Mouse (Mus musculus): ENCODE measurements around the gene Clec12b.

The Clec12b gene

DNA sequence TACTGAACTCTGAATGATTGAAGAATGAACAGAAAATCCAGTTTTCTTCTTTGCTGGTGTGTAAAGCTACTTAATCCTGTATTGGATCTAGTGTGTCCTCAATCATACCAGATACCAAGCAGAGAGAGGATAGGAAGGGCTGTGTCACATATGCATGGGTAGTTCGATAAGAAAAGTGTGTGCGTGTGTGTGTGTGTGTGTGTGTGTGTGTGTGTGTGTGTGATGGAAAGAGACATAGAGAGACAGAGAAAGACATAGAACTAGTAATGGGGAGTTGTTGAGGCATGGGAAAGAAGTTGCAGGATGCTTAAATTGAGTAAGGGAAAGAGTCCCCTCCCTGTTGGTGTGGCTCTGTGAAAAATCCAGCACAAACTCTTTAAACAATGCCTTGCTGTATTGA lies at the start of gene Clec12b:
Clec12b (minus strand) TSS at position 101 of the 400 bp plus-strand sequence.
- no peak for DNase-seq (ENCODE audit: low spot score in 2 of 2)

GRCm38 (mm10) chr6:129434239-129434638 lies 48.6 kb upstream of the Clec12b start:
- no peak for DNase-seq (ENCODE audit: low spot score in 2 of 2)

DNA sequence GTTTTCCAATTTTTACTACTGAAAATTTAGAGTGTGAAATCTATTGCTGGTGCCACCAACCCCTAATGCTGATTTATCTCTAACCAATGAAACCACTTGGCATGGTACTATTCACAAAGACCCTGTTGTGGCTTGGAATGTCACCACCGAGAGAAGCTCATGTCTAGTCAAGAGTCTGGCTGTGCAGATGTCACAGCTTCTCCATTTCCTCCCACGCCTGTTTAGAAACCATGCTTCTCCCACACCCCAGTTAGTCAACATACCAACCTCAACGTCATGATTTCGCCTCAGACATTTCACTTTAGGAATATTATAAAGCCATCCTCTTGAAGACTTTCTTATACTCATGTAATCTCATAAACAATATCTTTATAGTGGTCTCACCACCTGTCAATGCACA lies 41.6 kb upstream of the Clec12b start:
- no peak for DNase-seq (ENCODE audit: low spot score in 2 of 2)

DNA sequence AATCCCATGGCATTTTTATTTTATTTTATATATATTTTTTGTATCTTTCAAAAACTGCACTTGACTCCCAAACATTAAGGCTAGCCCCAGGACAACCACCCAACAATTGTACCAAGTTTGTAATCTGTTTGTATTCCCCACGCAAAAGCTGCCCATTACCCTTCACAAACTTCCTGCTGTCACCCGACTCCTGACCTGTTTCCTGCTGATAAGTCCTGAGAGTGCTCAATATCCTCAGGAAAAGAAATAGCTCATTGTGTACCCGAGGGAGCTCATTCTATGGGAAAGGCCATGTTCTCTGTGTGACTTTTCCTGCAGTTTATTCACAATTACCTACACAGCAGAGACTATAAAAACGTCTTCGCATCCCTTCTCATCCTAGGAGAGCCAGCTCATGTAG lies 40.1 kb upstream of the Clec12b start:
- DNase-seq (ENCODE audit: low spot score in 2 of 2): no peak

DNA sequence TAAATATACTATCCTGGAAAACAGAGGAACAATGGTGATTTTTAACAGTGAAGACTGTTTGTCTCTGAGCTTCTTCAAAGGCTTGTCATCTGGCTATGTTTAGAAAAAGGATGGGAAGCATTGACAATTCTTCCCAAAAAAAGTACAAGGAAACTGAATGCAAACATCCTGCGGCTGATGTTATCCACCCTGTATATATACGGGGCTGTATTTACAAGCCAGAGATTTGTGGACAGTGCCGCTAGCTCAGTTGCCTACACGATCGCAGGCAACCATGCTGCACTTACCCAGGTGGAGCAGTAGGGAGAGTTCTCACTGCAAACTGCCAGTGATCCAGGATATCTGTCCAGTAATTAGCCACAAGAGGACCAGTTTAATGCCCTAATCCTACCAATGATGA lies 39.5 kb upstream of the Clec12b start:
- DNase-seq (ENCODE audit: low spot score in 2 of 2): no peak

GRCm38 (mm10) chr6:129423734-129424072 lies 38.0 kb upstream of the Clec12b start:
- DNase-seq (ENCODE audit: low spot score in 2 of 2): peak; percentile 66 to 67

GRCm38 (mm10) chr6:129423040-129423733 lies 37.5 kb upstream of the Clec12b start:
- no peak for DNase-seq (ENCODE audit: low spot score in 2 of 2)

DNA sequence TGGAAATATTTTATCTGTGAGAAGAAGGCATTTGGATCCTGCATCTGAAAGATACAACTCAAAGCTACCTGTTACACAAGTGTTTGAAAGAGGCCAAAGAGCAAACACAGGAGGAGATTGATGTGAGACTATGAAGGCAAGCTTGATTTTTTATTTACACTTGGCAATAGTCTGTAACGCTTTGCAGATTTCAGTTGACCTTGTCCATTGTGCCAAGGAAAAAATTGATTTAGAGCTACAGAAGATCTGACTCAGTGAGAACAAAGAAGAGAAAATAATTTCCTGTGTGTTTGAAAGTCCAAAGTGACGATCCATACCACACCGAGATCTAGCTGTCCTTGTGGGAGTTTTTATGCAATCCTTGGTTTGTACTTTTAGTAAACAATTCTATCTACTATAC lies 36.6 kb upstream of the Clec12b start:
- DNase-seq (ENCODE audit: low spot score in 2 of 2): no peak

GRCm38 (mm10) chr6:129414177-129414576 lies 28.5 kb upstream of the Clec12b start:
- DNase-seq (ENCODE audit: low spot score in 2 of 2): no peak

DNA sequence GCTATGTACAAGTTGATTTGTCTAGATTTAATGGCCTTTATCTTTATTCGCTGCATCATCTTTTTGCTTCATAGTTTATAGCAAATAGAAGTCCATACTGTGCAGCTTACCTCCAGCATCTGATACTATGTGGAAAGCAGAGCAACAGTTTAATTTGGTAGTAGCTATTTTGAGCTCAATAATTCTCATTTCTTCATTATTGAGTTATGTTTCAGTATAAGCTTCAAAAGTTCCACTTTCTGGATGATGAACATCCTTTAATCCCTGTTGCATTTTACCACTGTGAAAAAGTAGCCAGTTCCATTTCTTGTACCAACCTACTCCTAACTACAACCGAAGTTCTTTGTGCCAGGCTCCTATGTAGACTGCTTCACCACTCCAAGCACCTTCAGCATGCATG lies 22.9 kb upstream of the Clec12b start, which contains the start of gene Clec9a:
Clec9a (plus strand) TSS at position 301 of the 400 bp plus-strand sequence.
- DNase-seq (ENCODE audit: low spot score in 2 of 2): no peak

GRCm38 (mm10) chr6:129407324-129407723 lies 21.6 kb upstream of the Clec12b start:
- DNase-seq (ENCODE audit: low spot score in 2 of 2): no peak

DNA sequence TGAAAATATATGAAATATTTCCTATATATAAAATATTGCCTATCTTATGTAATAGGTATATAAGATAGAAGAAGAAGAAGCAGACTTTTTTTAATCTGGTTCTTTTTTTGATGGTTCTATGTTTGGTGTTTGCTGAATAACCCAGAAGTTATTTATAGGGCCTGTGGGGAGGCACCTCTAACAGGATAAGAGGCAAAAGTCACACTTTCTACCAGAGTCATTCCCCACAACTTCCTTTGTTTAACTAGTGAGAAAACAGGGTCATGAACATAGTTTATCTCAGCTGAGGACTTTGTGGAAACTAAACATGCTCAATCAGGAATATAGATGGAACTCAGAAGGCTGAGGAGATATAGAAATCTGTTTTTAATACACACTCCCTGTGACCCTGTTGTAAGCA lies 20.3 kb upstream of the Clec12b start:
- DNase-seq (ENCODE audit: low spot score in 2 of 2): no peak

DNA sequence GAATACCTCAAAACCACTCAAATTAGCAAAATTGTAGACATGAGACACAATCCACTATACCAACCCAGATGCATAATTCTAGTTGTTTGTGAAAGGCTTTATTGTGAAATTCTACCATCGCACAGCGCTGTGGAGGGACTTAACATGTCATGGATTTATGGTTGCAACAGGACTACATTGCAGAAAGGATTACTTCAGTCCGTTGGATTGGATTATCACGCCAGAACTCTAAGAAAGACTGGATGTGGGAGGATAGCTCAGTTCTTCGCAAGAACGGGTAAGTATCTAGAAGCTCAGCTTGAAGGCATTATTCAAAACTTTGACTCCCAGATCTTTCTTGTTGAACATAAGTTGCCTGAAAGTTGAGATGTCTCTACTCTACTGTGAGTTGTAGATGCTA lies 17.7 kb upstream of the Clec12b start:
- DNase-seq (ENCODE audit: low spot score in 2 of 2): no peak

GRCm38 (mm10) chr6:129402404-129402803 lies 16.7 kb upstream of the Clec12b start:
- no peak for DNase-seq (ENCODE audit: low spot score in 2 of 2)

DNA sequence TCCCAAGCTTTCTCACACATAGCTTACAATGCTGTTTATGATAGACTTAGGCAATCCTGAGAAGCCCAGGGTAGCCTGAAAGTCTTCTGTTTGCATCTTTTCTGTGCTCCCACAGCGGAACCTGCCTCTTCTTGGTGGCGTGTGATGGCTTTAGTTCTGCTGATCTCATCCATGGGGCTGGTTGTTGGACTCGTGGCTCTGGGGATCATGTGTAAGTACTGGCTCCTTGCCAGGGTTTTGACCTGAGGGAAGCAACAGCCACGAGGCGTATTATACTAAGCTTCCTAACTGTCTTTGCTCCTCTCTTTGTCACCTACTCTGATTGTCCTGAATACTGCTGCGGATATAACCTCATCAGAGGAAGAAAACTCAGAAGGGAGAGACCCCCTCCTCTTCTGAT lies 14.3 kb upstream of the Clec12b start:
- DNase-seq (ENCODE audit: low spot score in 2 of 2): no peak

- DNase-seq (ENCODE audit: low spot score in 2 of 2): no peak
Observed at GRCm38 (mm10) chr6:129396997-129397396, 11.3 kb upstream of the Clec12b start, which contains the start of gene Clec1b. Gene Clec1b (plus strand): TSS chr6:129397297.

DNA sequence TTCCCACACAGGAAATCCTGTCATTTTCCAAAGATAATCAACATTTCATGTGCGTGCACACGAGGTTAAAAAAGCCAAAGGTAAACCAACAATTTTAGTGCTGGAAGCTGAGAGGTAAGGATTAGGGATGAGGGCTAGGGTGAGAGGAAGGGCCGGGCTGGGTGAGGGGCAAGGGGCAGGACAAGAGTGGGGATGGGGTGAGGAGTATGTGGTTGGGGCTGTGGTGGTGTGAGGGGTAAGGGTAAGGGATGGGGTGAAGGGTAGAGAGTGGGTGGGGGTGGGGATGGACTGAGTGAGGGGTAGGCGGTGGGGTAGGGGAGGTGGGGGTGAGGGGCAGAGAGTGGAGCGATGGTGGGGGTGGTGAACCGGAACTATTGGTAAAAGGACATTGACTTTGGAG lies 8.1 kb upstream of the Clec12b start:
- no peak for DNase-seq (ENCODE audit: low spot score in 2 of 2)

GRCm38 (mm10) chr6:129393087-129393720 lies 7.5 kb upstream of the Clec12b start:
- no peak for DNase-seq (ENCODE audit: low spot score in 2 of 2)

DNA sequence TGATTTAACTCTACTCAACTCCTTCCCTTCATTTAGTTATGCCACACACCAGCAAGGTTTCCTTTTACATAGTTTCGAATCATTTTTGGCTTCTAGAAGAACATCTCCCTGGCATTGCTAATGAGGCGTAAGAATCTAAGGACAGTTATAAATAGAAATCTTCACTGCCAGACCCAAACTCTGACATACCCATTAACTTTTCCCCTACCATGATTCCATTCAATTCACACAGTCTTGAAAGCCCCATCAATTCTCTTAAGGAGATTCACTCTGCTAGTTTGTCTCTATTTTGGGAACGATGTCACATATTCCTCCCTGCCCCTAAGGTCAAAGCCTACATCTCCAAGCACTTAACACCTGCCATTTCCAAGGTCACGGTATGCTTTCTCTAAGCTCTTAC lies 674 bp downstream of the Clec12b start:
- DNase-seq (ENCODE audit: low spot score in 2 of 2): no peak

DNA sequence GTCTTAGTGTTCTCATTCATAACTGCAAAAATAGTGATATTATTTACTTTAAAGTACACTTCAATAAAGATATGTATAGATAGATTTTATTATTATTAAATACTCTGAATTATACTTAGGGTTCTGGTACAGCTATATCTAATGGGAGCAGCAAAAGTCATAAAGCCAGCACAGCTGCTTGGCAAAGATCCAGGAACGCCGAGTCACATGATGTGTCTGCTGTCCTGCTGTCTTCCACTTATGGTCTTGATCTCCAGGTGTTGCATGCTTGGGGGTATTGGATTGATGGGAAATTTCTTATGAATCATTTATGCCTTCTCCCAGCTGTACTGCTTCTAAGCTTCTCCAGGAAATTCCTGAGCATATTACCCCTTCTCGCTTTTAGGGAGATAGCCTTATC lies 2.2 kb downstream of the Clec12b start:
- no peak for DNase-seq (ENCODE audit: low spot score in 2 of 2)

- DNase-seq (ENCODE audit: low spot score in 2 of 2): no peak
Observed at GRCm38 (mm10) chr6:129381736-129382135, 3.9 kb downstream of the Clec12b start.

- DNase-seq (ENCODE audit: low spot score in 2 of 2): peak; percentile 3 to 5
Observed at GRCm38 (mm10) chr6:129380454-129380853, 5.2 kb downstream of the Clec12b start.

DNA sequence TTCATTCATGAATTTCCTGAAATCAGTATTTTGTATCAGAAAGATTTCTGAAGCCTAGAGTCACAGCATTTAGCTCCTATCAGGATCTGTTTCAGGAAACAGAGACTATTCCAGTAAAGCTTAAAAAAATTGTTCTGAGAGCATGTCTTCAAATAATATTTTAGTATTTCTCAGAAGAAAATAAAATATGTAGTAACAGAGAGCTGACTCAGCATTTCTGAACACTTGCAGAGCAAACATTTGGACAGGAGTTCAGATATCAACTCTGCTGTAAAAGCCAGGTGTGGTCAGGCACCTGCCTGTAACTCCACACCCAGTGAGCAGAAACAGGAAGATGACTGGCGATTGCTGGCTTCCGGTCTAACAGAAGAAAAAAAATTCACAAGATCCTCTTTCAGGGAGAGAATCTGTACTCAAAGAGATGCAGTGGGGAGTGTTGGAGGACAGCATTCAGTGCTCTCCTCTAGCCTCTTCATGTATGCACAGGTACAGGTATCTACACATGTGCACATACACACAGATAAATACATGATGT lies 10.7 kb downstream of the Clec12b start:
- no peak for DNase-seq (ENCODE audit: low spot score in 2 of 2)

Data from right cerebral cortex, adult 2 months (tissue).